Mouse (Mus musculus) lung, postnatal 0 days (tissue): ENCODE results near the gene Pon3. TPM values are rescaled to one million over a fixed set of nuclear protein-coding genes. Genes with fewer than 3 reads are reported as not detected.

Experiments
- ATAC-seq: fragments of 200-750 bp; cut with Nextera tagmentation; 2 replicates; pipeline ENCODE4 v1.8.0; 2017; ENCODE audit warnings: moderate library complexity
- DNase-seq: peaks from one replicate; pipeline ENCODE4 v3.0.0-alpha.2; 2016; ENCODE audit warnings: low spot score
- H3K27ac ChIP-seq: fragments of 300-500 bp; sonication (generic); 2 replicates; pipeline ENCODE4 v1.5.1; 2014; ENCODE audit warnings: antibody characterized with exemption, mild to moderate bottlenecking, low read length, mixed read lengths
- H3K27me3 ChIP-seq: fragments of 300-500 bp; sonication (generic); replicated peaks from 2 replicates; pipeline ENCODE4 v1.6.1; 2014; ENCODE audit warnings: low read length, mixed read lengths; ENCODE audit not compliant: insufficient read depth
- H3K36me3 ChIP-seq: fragments of 300-500 bp; sonication (generic); 2 replicates; pipeline ENCODE4 v1.6.1; 2014; ENCODE audit warnings: low read length, mixed read lengths; ENCODE audit not compliant: insufficient read depth
- H3K4me1 ChIP-seq: fragments of 300-500 bp; sonication (generic); 2 replicates; pipeline ENCODE4 v1.6.1; 2014; ENCODE audit warnings: antibody characterized with exemption, low read depth, low read length, mixed read lengths; ENCODE audit not compliant: insufficient read depth
- H3K4me2 ChIP-seq: fragments of 300-500 bp; sonication (generic); replicated peaks from 2 replicates; pipeline ENCODE4 v1.6.1; 2014; ENCODE audit warnings: low read depth, mild to moderate bottlenecking, low read length, moderate library complexity, mixed read lengths
- H3K4me3 ChIP-seq: fragments of 300-500 bp; sonication (generic); 2 replicates; pipeline ENCODE4 v1.5.1; 2014; ENCODE audit warnings: low read depth, low read length
- H3K9ac ChIP-seq: fragments of 300-500 bp; sonication (generic); replicated peaks from 2 replicates; pipeline ENCODE4 v1.6.1; 2014; ENCODE audit warnings: low read depth, mild to moderate bottlenecking
- H3K9me3 ChIP-seq: fragments of 300-500 bp; sonication (generic); 2 replicates; pipeline ENCODE4 v1.6.1; 2016; ENCODE audit warnings: low read length, mixed read lengths
- CTCF ChIP-seq: IDR thresholded peaks from 2 replicates; pipeline ENCODE4 v1.5.1; 2016; ENCODE audit warnings: antibody characterized with exemption, mild to moderate bottlenecking
- EP300 ChIP-seq: IDR thresholded peaks from 2 replicates; pipeline ENCODE4 v1.6.1; 2016; ENCODE audit warnings: antibody characterized with exemption, mild to moderate bottlenecking, control low read depth
- WGBS: fragments of 180-500 bp; shearing (Covaris S2); extraction: QIAGEN DNeasy Blood & Tissue Kit; methylation state at CpG from one replicate; pipeline ENCODE4 v1.1.7; 2014; 5-methylcytosine and 5-hydroxymethylcytosine counted together
- polyA plus RNA-seq: library from polyadenylated mRNA; unstranded; fragments of >200 nt; fragmentation: Nextera tagmentation; extraction: Ambion mirVana; gene quantifications from 2 replicates; pipeline ENCODE4 v1.2.1, GENCODE M21; 2015

The Pon3 gene
- polyA plus RNA-seq, 1 experiment from 2014 or later = 143 TPM

GRCm38 (mm10) chr6:5296067-5296466, 40.0 kb upstream of the Pon3 start:
- no peak overlapping the region for H3K4me3 ChIP-seq
- no peak for TF ChIP-seq CTCF
- TF ChIP-seq EP300 = no peak
- H3K4me1 ChIP-seq = peaks cover 4% of the 10 kb centered on the region; the same call in 1 of the 2 replicates
- no peak overlapping the region for H3K27ac ChIP-seq
- 82% methylated on average over 7 of the region's 7 CpGs for WGBS
- no peak overlapping the region for H3K9ac ChIP-seq
- no peaks in the 10 kb centered on the region for H3K9me3 ChIP-seq
- H3K36me3 ChIP-seq = peaks cover 4% of the 10 kb centered on the region; the same call in 1 of the 2 replicates
- H3K4me2 ChIP-seq = peak overlapping the region; percentile 64; the same call in 1 of the 2 replicates
- no peaks in the 10 kb centered on the region for H3K27me3 ChIP-seq
- DNase-seq = no peak
- no peak for ATAC-seq

GRCm38 (mm10) chr6:5294659-5295449, 38.8 kb upstream of the Pon3 start:
- Histone ChIP-seq H3K4me1 (peaks cover 4% of the 10 kb centered on the region; the same call in 1 of the 2 replicates), H3K27me3 (no peaks in the 10 kb centered on the region), H3K9me3 (no peaks in the 10 kb centered on the region), H3K4me2 (no peak overlapping the region), H3K36me3 (peaks cover 4% of the 10 kb centered on the region; the same call in 1 of the 2 replicates), H3K4me3 (no peak overlapping the region), H3K27ac (no peak overlapping the region), H3K9ac (no peak overlapping the region)
- TF ChIP-seq CTCF (no peak; the same call in 1 of the 2 replicates), EP300 (no peak)
- no peak for DNase-seq
- ATAC-seq = no peak
- 91% methylated on average over 16 of the region's 16 CpGs for WGBS

GRCm38 (mm10) chr6:5292841-5293240, 36.8 kb upstream of the Pon3 start:
- peaks cover 4% of the 10 kb centered on the region; the same call in 1 of the 2 replicates for H3K4me1 ChIP-seq
- no peaks in the 10 kb centered on the region for H3K9me3 ChIP-seq
- H3K4me3 ChIP-seq = no peak overlapping the region
- DNase-seq (no peak), ATAC-seq (no peak)
- H3K27ac ChIP-seq = no peak overlapping the region
- peaks cover 7% of the 10 kb centered on the region; the same call in 1 of the 2 replicates for H3K36me3 ChIP-seq
- H3K4me2 ChIP-seq = no peak overlapping the region
- no peaks in the 10 kb centered on the region for H3K27me3 ChIP-seq
- TF ChIP-seq CTCF (no peak), EP300 (no peak)
- no peak overlapping the region for H3K9ac ChIP-seq
- WGBS = 73% methylated on average over 5 of the region's 5 CpGs

- Histone ChIP-seq H3K27me3 (no peaks in the 10 kb centered on the region), H3K9ac (no peak overlapping the region), H3K4me1 (peaks cover 2% of the 10 kb centered on the region; the same call in 1 of the 2 replicates), H3K36me3 (peaks cover 7% of the 10 kb centered on the region; the same call in 1 of the 2 replicates), H3K27ac (no peak overlapping the region), H3K4me3 (no peak overlapping the region), H3K4me2 (no peak overlapping the region), H3K9me3 (no peaks in the 10 kb centered on the region)
- no peak for ATAC-seq
- no peak for TF ChIP-seq CTCF
- TF ChIP-seq EP300 = no peak
- DNase-seq = no peak
- WGBS = 60% methylated on average over 4 of the region's 4 CpGs
These were observed 35.4 kb upstream of the Pon3 start for GRCm38 (mm10) chr6:5291450-5291849.

GRCm38 (mm10) chr6:5287919-5288318, 31.8 kb upstream of the Pon3 start:
- no peaks in the 10 kb centered on the region for H3K9me3 ChIP-seq
- no peak overlapping the region for H3K9ac ChIP-seq
- DNase-seq (no peak), ATAC-seq (no peak)
- no peaks in the 10 kb centered on the region for H3K27me3 ChIP-seq
- no peak overlapping the region for H3K4me2 ChIP-seq
- H3K27ac ChIP-seq = no peak overlapping the region
- no peaks in the 10 kb centered on the region for H3K4me1 ChIP-seq
- TF ChIP-seq CTCF (no peak), EP300 (no peak)
- 47% methylated on average over 5 of the region's 5 CpGs for WGBS
- no peak overlapping the region for H3K4me3 ChIP-seq
- 0 out of 2 replicates have a peak, but pooled peaks cover 3% of the 10 kb centered on the region for H3K36me3 ChIP-seq

DNA sequence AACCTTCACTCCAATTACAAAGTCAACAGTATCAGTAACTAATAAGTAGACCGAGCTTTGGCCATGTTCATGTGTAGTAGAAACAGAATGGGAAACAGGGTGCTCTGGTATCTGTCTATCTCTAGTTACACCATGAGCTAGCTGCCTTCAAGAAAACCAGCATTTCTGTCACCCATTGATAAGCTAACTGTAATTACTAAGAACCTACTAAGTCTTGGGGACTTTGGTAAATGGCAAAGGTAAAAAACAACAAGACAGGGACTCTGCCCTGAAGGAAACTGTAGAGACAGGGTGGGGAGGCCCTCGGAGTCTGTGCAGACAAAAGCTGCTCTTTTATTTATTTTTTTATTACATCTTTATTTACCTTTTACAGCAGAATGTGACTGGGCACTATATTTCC, 31.3 kb upstream of the Pon3 start:
- DNase-seq = no peak
- TF ChIP-seq CTCF (no peak), EP300 (no peak)
- no peak for ATAC-seq
- no peaks in the 10 kb centered on the region for H3K9me3 ChIP-seq
- no peak overlapping the region for H3K27ac ChIP-seq
- 54% methylated on average over 2 of the region's 2 CpGs for WGBS
- H3K4me1 ChIP-seq = no peaks in the 10 kb centered on the region
- 0 out of 2 replicates have a peak, but pooled peaks cover 3% of the 10 kb centered on the region for H3K36me3 ChIP-seq
- H3K4me3 ChIP-seq = no peak overlapping the region
- no peak overlapping the region for H3K9ac ChIP-seq
- no peaks in the 10 kb centered on the region for H3K27me3 ChIP-seq
- H3K4me2 ChIP-seq = no peak overlapping the region
